Mouse (Mus musculus) kidney, adult 2 months (tissue): Measurements from ENCODE around the gene Cfap54. TPM values are rescaled to one million over a fixed set of nuclear protein-coding genes. Genes with fewer than 3 reads are reported as not detected.

ENCODE experiments used
- DNase-seq: peaks from one replicate; pipeline ENCODE4 v3.0.0; 2021
- H3K27ac ChIP-seq: fragments of 200-500 bp; 2 replicates; pipeline ENCODE4 v1.5.1; 2012; ENCODE audit warnings: low read depth, low read length, control low read depth, inconsistent platforms; ENCODE audit not compliant: insufficient read depth
- H3K27me3 ChIP-seq: fragments of 200-500 bp; replicated peaks from 2 replicates; pipeline ENCODE4 v1.6.1; 2012; ENCODE audit warnings: mild to moderate bottlenecking, moderate library complexity, low read length, inconsistent platforms; ENCODE audit not compliant: control insufficient read depth, insufficient read depth
- H3K36me3 ChIP-seq: fragments of 200-500 bp; 2 replicates; pipeline ENCODE4 v1.6.1; 2012; ENCODE audit warnings: mild to moderate bottlenecking, moderate library complexity, low read length, inconsistent platforms; ENCODE audit not compliant: control insufficient read depth, insufficient read depth
- H3K4me1 ChIP-seq: fragments of 200-500 bp; 2 replicates; pipeline ENCODE4 v1.6.1; 2011; ENCODE audit warnings: low read length; ENCODE audit not compliant: control insufficient read depth, insufficient read depth
- H3K4me3 ChIP-seq: fragments of 200-500 bp; 2 replicates; pipeline ENCODE4 v1.5.1; 2011; ENCODE audit warnings: mild to moderate bottlenecking, low read depth, low read length, control low read depth; ENCODE audit not compliant: insufficient read depth
- CTCF ChIP-seq: fragments of 200-500 bp; conservative IDR thresholded peaks from 2 replicates; pipeline ENCODE4 v1.5.1; 2011; ENCODE audit warnings: low read depth, mild to moderate bottlenecking, control low read depth, low read length, moderate library complexity, mixed read lengths; ENCODE audit not compliant: insufficient read depth, insufficient read length
- POLR2A ChIP-seq: fragments of 200-500 bp; IDR thresholded peaks from one replicate; pipeline ENCODE4 v1.6.1; 2011; ENCODE audit warnings: low read depth, low read length, control low read depth
- WGBS: fragments of 180-500 bp; shearing (Covaris S2); methylation state at CpG from one replicate; pipeline ENCODE4 v1.1.7; 2018; 5-methylcytosine and 5-hydroxymethylcytosine counted together
- polyA plus RNA-seq: library from polyadenylated mRNA; depleted of rRNA; stranded (reverse); fragments of >200 nt; gene quantifications from 2 replicates; pipeline ENCODE4 v1.2.3, GENCODE M21; 2012

Gene Cfap54
- polyA plus RNA-seq, 1 experiment = 0.48 TPM

DNA sequence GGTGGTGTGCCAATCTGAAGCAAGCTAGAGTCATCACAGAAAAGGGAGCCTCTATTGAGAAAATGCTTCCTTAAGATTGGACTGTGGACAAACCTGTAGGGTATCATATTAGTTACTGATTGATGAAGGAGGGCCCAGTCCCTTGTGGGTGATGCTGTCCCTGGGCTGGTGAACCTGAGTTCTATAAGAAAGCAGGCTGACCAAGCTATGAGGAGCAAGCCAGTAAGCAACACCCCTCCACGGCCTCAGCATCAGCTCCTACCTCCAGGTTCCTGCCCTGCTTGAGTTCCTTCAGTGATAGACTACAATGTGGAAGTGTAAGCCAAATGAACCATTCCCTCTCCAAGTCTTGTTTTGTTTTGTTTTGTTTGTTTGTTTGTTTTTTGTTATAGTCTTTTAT is 162.9 kb downstream of the Cfap54 start:
- WGBS = 84% methylated on average over 1 of the region's 1 CpGs
- H3K27me3 ChIP-seq = no peaks in the 10 kb centered on the region
- no peak for DNase-seq
- no peak overlapping the region for H3K27ac ChIP-seq
- no peak overlapping the region for H3K4me3 ChIP-seq
- H3K4me1 ChIP-seq = no peaks in the 10 kb centered on the region
- no peaks in the 10 kb centered on the region for H3K36me3 ChIP-seq
- TF ChIP-seq POLR2A (no peak), CTCF (no peak)

DNA sequence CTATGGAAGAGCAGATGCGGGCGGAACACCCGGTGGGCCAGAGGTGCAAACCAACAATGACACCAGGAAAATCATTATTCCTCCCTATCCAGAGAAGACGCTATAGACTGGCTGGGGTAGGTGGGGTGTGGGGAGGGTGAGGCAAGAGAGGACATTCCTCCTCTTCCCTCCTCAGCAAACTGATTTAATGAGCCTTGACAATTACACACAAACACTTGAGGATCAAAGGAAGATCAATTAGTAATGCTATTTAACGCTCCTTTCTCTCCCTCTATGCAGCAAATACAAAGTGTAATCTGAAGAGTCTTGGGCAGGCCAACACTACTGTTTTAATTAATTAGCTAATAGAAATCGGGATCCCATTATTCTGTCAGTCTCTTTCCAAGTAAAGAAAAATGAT is 174.2 kb downstream of the Cfap54 start:
- Histone ChIP-seq H3K27ac (no peak overlapping the region), H3K27me3 (no peaks in the 10 kb centered on the region; the same call in 1 of the 2 replicates), H3K4me1 (no peaks in the 10 kb centered on the region), H3K4me3 (no peak overlapping the region), H3K36me3 (no peaks in the 10 kb centered on the region)
- DNase-seq = no peak
- TF ChIP-seq POLR2A (no peak), CTCF (no peak)
- 32% methylated on average over 6 of the region's 6 CpGs for WGBS

DNA sequence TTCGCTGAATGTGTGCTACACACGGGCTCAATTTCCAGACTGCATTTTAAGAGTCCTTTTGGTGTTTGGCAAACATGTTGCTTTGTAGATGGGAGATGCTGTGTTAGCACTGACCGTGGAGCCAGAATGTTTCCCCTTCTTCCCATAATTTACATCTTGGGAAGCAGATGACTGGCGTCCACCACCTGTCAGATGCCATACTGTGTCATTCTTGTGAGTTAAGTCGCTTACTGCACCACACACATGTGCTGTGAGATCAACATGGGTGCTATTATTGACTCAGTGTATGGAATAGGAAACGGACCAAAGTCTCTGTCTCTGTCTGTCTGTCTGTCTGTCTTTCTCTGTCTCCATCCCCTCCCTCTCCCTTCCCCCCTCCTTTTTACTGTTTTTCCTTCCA is 193.0 kb downstream of the Cfap54 start:
- WGBS = 87% methylated on average over 6 of the region's 6 CpGs
- H3K27ac ChIP-seq = no peak overlapping the region
- H3K36me3 ChIP-seq = no peaks in the 10 kb centered on the region
- no peak for DNase-seq
- TF ChIP-seq CTCF (no peak), POLR2A (no peak)
- H3K4me3 ChIP-seq = no peak overlapping the region
- H3K4me1 ChIP-seq = no peaks in the 10 kb centered on the region
- no peaks in the 10 kb centered on the region for H3K27me3 ChIP-seq

DNA sequence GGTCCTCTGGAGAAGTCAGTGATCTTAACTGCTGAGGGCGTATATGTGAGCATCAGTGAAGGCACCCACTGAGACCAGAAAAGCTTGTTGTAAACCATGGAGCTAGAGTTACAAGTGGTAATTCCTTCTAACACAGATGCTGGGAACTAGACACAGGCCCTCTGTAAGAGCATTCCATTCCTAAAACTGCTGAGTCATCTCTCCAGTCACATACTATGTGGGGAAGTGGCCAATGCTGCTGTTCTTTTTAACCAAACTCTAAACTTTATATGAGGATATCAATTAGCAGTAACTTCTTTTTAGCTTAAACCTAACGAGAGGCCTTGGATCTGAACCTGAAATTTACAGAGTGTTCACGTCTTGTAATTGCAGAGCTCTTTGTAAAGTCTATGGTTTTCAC is 203.4 kb downstream of the Cfap54 start:
- Histone ChIP-seq H3K4me1 (no peaks in the 10 kb centered on the region), H3K27me3 (no peaks in the 10 kb centered on the region), H3K36me3 (no peaks in the 10 kb centered on the region), H3K27ac (no peak overlapping the region), H3K4me3 (no peak overlapping the region)
- 97% methylated on average over 3 of the region's 3 CpGs for WGBS
- no peak for DNase-seq
- TF ChIP-seq POLR2A (no peak), CTCF (no peak)

GRCm38 (mm10) chr10:92840980-92841379 is 240.4 kb downstream of the Cfap54 start:
- Histone ChIP-seq H3K27me3 (no peaks in the 10 kb centered on the region), H3K4me1 (no peaks in the 10 kb centered on the region), H3K27ac (no peak overlapping the region), H3K36me3 (no peaks in the 10 kb centered on the region), H3K4me3 (no peak overlapping the region)
- DNase-seq = no peak
- WGBS = 81% methylated on average over 9 of the region's 9 CpGs
- no peak for TF ChIP-seq POLR2A
- TF ChIP-seq CTCF = no peak

GRCm38 (mm10) chr10:92837572-92837971 is 243.8 kb downstream of the Cfap54 start:
- no peak for DNase-seq
- 87% methylated on average over 5 of the region's 5 CpGs for WGBS
- TF ChIP-seq POLR2A = no peak
- TF ChIP-seq CTCF = no peak
- Histone ChIP-seq H3K27me3 (no peaks in the 10 kb centered on the region), H3K27ac (no peak overlapping the region), H3K4me1 (no peaks in the 10 kb centered on the region), H3K36me3 (no peaks in the 10 kb centered on the region), H3K4me3 (no peak overlapping the region)

DNA sequence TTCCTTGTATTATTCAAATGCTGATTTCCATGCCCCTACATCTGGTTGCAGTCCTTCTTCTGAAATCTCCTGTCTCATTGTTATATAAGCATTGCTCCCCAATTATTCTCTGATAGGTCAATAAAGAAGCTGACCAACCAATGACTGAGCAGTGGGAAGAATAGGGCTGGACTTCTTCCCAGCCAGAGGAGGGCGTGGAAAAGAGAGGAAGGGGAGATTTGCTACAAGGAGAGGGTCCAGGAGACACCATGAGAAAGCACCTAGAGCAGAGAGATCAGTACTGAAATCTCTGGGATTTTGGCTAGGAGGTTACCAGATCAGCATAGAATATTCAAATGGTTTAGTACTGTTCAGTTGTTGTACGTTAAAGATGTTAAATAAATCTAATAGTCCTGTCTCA is 244.4 kb downstream of the Cfap54 start:
- DNase-seq = no peak
- H3K4me3 ChIP-seq = no peak overlapping the region

DNA sequence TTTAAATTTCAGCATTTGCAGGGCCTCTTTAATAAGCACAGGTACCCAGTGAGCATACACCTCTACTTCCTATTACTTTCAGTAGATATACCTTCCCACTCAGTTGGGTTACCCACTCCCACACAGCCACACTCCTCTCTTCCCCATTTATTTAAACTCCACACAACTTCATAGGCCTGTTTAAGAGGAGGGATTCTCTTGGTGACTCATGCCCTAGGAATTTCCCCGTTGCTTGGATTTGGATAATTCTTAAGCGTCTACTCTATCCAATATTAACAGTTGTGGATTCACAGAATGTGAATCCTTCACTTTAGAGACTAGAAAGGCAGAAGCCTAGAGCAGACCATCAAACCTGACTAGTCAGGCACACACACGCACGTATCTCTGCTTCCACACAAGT is 259.9 kb downstream of the Cfap54 start:
- no peaks in the 10 kb centered on the region for H3K27me3 ChIP-seq
- no peaks in the 10 kb centered on the region for H3K36me3 ChIP-seq
- no peak for DNase-seq
- TF ChIP-seq CTCF (no peak), POLR2A (no peak)
- no peaks in the 10 kb centered on the region for H3K4me1 ChIP-seq
- H3K4me3 ChIP-seq = no peak overlapping the region
- H3K27ac ChIP-seq = no peak overlapping the region
- 56% methylated on average over 4 of the region's 4 CpGs for WGBS

More for the DNA sequence above, 244.4 kb downstream of the Cfap54 start:
- no peaks in the 10 kb centered on the region for H3K4me1 ChIP-seq
- no peaks in the 10 kb centered on the region for H3K27me3 ChIP-seq
- no peak overlapping the region for H3K27ac ChIP-seq
- no peaks in the 10 kb centered on the region for H3K36me3 ChIP-seq
- no peak for TF ChIP-seq CTCF
- no peak for TF ChIP-seq POLR2A
- WGBS = 77% methylated on average over 2 of the region's 2 CpGs
